Mouse (Mus musculus) ES-E14 (cell line): Measurements from ENCODE around the gene Papss2.

Experiments
- CHD2 ChIP-seq: IDR thresholded peaks from 2 replicates; pipeline ENCODE4 v1.6.1; 2014; ENCODE audit warnings: mild to moderate bottlenecking, low read depth, low read length, inconsistent platforms
- HCFC1 ChIP-seq: IDR thresholded peaks from 2 replicates; pipeline ENCODE4 v1.6.1; 2012; ENCODE audit warnings: low read length, inconsistent platforms, borderline replicate concordance; ENCODE audit not compliant: insufficient read depth
- MAFK ChIP-seq: IDR thresholded peaks from 2 replicates; pipeline ENCODE4 v1.6.1; 2014; ENCODE audit warnings: mild to moderate bottlenecking, low read depth, low read length, inconsistent platforms; ENCODE audit not compliant: insufficient read depth
- ZC3H11A ChIP-seq: IDR thresholded peaks from 2 replicates; pipeline ENCODE4 v1.6.1; 2012; ENCODE audit warnings: low read depth, mild to moderate bottlenecking, inconsistent platforms, low read length, borderline replicate concordance
- ZNF384 ChIP-seq: IDR thresholded peaks from 2 replicates; pipeline ENCODE4 v1.6.1; 2012; ENCODE audit warnings: low read depth, low read length, inconsistent platforms

DNA sequence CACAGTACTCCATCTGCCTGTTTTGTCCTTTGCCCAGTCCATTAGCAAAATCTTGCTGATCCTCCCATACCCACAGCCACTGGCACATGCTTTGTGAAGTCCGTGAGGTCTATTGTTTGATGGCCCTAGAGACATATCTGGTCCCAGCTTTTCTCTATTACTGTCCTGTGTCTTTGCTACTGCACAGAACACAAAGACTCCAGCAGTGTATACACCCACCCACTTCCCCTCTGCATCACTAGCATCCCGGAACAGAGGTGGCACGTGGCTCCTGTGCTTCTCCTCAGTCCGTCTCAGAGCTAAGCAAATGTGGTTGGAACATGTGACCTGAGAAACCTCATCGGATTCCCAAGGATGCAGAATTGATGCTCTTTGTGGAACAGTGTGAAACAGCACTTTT lies 28.1 kb upstream of the Papss2 start:
- TF ChIP-seq HCFC1 (no peak), ZC3H11A (no peak), CHD2 (no peak), ZNF384 (no peak), MAFK (no peak)
